Mouse (Mus musculus): ENCODE results near the gene Akr1b10. TPM values are rescaled to one million over a fixed set of nuclear protein-coding genes. Genes with fewer than 3 reads are reported as not detected.

Gene Akr1b10
- polyA plus RNA-seq, 1 experiment from 2014 or later: 10.1 TPM

DNA sequence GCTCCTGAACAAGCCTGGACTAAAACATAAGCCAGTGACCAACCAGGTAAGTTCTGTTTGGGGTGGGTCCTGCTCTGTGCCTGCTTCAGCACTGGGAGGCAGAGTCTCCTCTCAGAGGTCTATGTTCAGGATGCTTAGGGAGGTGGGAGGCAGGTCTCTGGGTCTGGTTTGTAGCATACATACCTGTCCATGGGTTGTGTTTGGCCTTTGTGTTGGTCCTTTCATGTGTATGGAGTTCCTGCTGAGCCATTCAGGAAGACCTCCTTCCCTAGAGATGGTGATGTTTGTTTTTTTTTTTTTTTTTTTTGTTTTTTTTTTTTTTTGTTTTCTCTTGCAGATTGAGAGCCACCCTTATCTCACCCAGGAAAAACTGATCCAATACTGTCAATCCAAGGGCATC, 35.1 kb downstream of the Akr1b10 start:
- no peak overlapping the region for H3K27ac ChIP-seq
- no peak overlapping the region for H3K9ac ChIP-seq
- no peaks in the 10 kb centered on the region for H3K4me1 ChIP-seq
- ATAC-seq (ENCODE audit: low FRiP score): no peak
- H3K27me3 ChIP-seq: no peaks in the 10 kb centered on the region
- no peak overlapping the region for H3K4me3 ChIP-seq (replicated peaks)
- H3K36me3 ChIP-seq (replicated peaks): no peaks in the 10 kb centered on the region
- no peaks in the 10 kb centered on the region for H3K9me3 ChIP-seq
- no peak overlapping the region for H3K4me2 ChIP-seq

GRCm38 (mm10) chr6:34439006-34439405, 55.0 kb downstream of the Akr1b10 start:
- H3K4me2 ChIP-seq: no peak overlapping the region
- H3K9me3 ChIP-seq: no peaks in the 10 kb centered on the region
- H3K27ac ChIP-seq: no peak overlapping the region
- no peak overlapping the region for H3K9ac ChIP-seq
- ATAC-seq (ENCODE audit: low FRiP score): no peak
- H3K36me3 ChIP-seq (replicated peaks): no peaks in the 10 kb centered on the region
- 58% methylated on average over 2 of the region's 2 CpGs for WGBS
- no peak overlapping the region for H3K4me3 ChIP-seq (replicated peaks)
- no peaks in the 10 kb centered on the region for H3K27me3 ChIP-seq
- H3K4me1 ChIP-seq: no peaks in the 10 kb centered on the region

DNA sequence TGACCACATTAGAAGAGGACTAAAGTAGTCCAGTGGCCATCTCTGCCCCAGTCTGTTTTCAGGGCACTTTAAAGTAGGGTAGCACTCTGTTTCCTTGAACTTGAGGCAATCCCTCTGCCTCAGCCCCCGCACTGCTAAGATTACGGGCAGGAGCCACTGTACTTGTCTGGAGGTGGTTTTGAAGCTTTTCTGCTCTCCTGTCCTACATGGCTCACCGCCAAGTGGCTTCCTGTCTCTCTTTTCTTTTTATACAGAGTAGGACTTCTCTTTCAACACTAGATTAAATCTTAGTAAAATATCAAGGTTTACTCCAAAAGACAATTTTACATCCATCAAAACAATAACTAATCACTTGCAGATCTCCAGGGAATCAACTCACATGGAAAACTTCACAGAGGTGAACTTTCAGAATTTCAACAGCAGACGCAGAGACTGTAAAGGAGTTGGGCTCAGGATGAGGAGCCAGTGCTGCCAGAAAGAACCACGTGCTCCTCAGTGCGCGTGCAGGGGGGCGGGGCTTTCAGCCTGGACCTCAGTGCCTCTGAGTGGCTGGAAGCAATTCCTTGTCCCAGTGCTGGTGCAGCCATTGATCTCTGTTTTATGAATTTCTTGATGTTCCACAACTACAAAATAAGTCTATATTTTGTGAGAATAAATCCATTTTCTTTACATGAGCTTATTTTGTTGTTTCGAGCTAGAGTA, 57.7 kb downstream of the Akr1b10 start:
- H3K4me1 ChIP-seq: no peaks in the 10 kb centered on the region
- H3K27ac ChIP-seq: no peak overlapping the region
- H3K9ac ChIP-seq: no peak overlapping the region
- H3K27me3 ChIP-seq: no peaks in the 10 kb centered on the region
- H3K36me3 ChIP-seq (replicated peaks): no peaks in the 10 kb centered on the region
- ATAC-seq (ENCODE audit: low FRiP score): no peak
- H3K9me3 ChIP-seq: no peaks in the 10 kb centered on the region
- WGBS: 70% methylated on average over 9 of the region's 9 CpGs
- H3K4me2 ChIP-seq: no peak overlapping the region
- no peak overlapping the region for H3K4me3 ChIP-seq (replicated peaks)

- ATAC-seq (ENCODE audit: low FRiP score): no peak
- WGBS: 90% methylated on average over 2 of the region's 2 CpGs
- Histone ChIP-seq H3K4me3 (replicated peaks) (no peak overlapping the region), H3K9ac (no peak overlapping the region), H3K27ac (no peak overlapping the region), H3K27me3 (no peaks in the 10 kb centered on the region), H3K36me3 (replicated peaks) (no peaks in the 10 kb centered on the region), H3K4me1 (no peaks in the 10 kb centered on the region), H3K9me3 (no peaks in the 10 kb centered on the region), H3K4me2 (no peak overlapping the region)
Observed at GRCm38 (mm10) chr6:34443791-34444190, 59.8 kb downstream of the Akr1b10 start.

Other genes with a start within 250 kb of the Akr1b10 start
- gene Slc35b4, start 207.1 kb upstream of the Akr1b10 start, polyA plus RNA-seq (2016; fragmentation: Nextera tagmentation; extraction: Ambion mirVana): 41.8 and 45.4 TPM in 2 replicates
- gene Akr1b3, start 66.7 kb upstream of the Akr1b10 start, polyA plus RNA-seq (2016; fragmentation: Nextera tagmentation; extraction: Ambion mirVana): 135 and 136 TPM in 2 replicates
- gene Akr1b8, start 30.1 kb upstream of the Akr1b10 start, polyA plus RNA-seq (2016; fragmentation: Nextera tagmentation; extraction: Ambion mirVana): 13.6 and 18.5 TPM in 2 replicates
- gene Akr1b7, start 28.1 kb downstream of the Akr1b10 start, polyA plus RNA-seq (2016; fragmentation: Nextera tagmentation; extraction: Ambion mirVana): not detected in 2 replicates
- 62.8 and 68.6 TPM in 2 replicates for gene Bpgm, start 92.0 kb downstream of the Akr1b10 start, polyA plus RNA-seq (2016; fragmentation: Nextera tagmentation; extraction: Ambion mirVana)
- 105 and 133 TPM in 2 replicates for gene Cald1, start 214.3 kb downstream of the Akr1b10 start, polyA plus RNA-seq (2016; fragmentation: Nextera tagmentation; extraction: Ambion mirVana)